Mouse (Mus musculus) gastrocnemius, adult 18-20 months (tissue): ENCODE results near the gene Cox7b. TPM values are rescaled to one million over a fixed set of nuclear protein-coding genes. Genes with fewer than 3 reads are reported as not detected.

Experiments
- total RNA-seq, 2 experiments: library from RNA; stranded (reverse); gene quantifications; 2 replicates each; pipeline ENCODE4 v1.2.3; 2021

Cox7b gene
- total RNA-seq, 2 experiments from 2014 or later: 834 to 889 TPM

Other genes starting within 250 kb of the Cox7b start
- 10 to 100 TPM; 32.3 to 32.5 TPM for gene Atrx, start 86.3 kb upstream of the Cox7b start, total RNA-seq
- 10 to 100 TPM; 26.5 to 27.0 TPM for gene Magt1, start 3.8 kb upstream of the Cox7b start, total RNA-seq
- gene Atp7a, start 11.6 kb downstream of the Cox7b start, total RNA-seq: 1 to 10 TPM; 7.2 to 7.5 TPM
- under 1 TPM; 0.14 to 0.17 TPM for gene Tlr13, start 127.5 kb downstream of the Cox7b start, total RNA-seq
- gene Pgk1, start 171.4 kb downstream of the Cox7b start, total RNA-seq: 100 to 1,000 TPM; 795 to 881 TPM
- 1 to 10 TPM; 9.5 to 9.7 TPM for gene Taf9b, start 205.5 kb downstream of the Cox7b start, total RNA-seq
- not detected for gene Fnd3c2, start 239.7 kb downstream of the Cox7b start, total RNA-seq